Mouse (Mus musculus): ENCODE measurements around the gene Trmt11.
"Not testable (repeated sequence)": the region's sequence is repeated elsewhere in the genome, so short reads cannot be mapped to it uniquely, and the experiment has no call there.

Trmt11 gene

DNA sequence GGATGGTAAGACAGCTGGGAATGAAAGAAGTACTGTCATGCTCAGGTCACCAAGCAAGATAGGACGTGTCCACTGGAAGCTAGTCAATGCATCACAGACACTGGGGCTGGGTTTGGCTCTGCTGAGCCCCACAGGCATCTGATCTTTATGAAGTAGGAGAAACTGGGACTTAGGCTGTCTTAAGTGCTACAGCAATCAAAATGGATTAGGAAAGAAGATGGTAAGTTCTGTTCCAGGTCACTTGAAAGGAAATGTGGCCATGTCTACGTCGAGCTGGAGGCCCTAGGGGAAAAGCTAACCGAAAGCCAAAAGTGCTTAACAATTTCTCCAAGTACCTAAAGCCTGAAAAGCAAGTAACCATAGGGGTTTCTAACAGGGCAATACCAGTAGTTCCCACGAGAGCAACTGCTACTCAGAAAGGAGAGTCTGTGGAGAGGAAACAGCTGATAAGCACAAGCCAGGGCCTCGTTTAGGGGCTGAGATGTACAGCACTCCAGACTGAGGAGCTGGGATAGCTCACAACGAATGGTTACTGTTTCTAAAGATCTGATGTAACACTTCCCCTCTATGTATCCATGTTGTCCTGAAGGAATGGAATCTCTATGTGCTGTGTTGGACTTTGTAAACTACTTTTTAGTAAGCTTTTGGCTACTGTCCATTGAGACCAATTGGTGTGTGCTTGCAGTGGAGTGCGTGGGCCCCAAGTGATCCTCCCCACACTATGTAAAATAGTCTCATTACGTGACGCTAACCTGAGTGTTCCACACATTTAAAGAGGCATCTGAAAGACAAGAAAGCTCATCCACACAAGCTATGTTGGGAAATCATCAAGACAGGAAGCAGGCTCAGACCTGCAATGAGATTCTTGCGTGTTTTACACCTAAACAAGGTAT is 44.6 kb downstream of the Trmt11 start:
- no peak for DNase-seq (ENCODE audit: low spot score)

DNA sequence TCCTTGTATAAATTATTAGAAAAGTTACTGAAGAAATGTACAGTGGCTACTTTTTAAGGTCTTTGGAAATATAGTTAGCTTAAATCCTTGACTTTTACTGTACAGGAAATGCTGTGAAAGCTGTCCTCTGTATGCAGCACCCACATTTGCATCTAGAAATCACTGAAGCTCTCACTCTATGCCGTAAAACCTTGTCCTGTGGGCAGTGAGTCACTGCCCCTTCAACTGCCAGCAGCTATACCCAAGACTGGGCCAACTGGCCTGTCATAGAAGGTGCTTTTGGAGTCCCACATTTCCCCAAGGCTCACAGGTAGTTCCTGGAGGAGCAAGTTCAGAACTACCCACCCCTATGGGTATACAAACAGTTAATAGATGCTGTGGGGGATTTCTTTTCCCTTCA is 48.2 kb downstream of the Trmt11 start:
- DNase-seq (ENCODE audit: low spot score): no peak

DNA sequence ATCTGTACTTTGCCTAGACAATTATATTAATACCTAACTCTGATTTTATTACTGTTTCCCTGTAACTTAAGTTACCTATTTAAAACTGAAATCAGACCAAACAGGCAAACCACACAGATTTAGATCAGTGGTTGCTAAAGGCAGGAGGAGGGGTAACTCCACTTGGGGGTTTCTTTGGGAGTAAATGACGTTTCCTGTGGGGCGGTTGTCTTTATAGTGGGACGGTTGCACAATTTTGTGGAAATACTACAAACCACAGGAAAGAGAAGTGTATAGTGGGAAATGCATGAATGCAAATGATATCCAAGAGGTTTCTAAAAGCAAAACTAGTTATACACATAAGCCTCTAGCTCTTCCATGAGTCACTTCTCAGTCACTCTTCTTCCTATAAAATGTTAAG is 50.6 kb downstream of the Trmt11 start:
- no peak for DNase-seq (ENCODE audit: low spot score)

DNA sequence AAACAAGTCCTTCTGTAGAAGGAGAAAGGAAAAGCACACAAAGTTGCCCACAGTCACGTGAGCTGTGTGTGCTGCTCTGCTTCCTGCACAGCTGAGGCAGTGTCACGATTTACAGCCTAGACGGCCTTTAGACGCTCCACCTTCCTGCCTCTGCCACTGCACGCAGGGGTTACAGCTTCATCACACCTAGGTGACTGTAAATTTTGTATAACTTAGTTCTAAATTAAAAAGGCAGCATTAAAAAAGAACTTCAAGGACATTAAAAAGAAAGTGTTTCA is 62.1 kb downstream of the Trmt11 start:
- no peak for DNase-seq (ENCODE audit: low spot score)

DNA sequence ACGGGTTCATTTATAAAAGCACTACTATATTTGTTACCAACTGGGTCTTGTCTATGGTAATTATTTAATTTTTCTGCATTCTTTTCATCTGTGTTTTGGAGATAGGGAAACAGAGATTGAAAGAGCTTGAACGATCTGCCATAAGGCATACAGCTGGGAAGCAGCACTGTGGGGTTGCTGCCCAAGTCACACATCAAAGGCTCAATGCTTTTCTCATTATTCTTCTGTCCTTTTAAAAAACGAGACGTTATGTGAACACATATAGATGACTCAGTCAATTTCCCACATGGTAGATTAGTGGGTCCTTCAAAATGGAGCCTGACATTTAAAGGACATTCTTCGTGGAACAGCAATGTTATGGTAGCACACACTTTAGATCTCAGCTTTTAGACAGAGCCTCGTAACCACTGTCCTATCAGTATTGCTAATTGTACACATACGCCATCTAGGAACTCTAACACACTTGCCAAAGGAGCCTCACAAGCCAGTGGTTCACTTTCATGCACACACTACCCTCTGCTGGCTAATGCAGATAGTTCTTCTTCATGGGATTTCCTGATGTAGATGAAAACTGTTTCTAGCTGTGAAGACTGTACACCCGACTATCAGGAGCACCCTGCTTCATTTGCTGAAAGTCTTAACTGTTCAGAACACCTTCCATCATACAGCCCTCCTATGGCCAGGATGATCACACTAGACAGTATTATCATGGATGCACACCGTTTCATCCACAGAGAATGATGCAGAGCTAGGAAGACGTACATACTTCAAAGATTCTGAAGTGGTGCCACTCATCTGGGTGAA is 62.6 kb downstream of the Trmt11 start:
- DNase-seq (ENCODE audit: low spot score): no peak

DNA sequence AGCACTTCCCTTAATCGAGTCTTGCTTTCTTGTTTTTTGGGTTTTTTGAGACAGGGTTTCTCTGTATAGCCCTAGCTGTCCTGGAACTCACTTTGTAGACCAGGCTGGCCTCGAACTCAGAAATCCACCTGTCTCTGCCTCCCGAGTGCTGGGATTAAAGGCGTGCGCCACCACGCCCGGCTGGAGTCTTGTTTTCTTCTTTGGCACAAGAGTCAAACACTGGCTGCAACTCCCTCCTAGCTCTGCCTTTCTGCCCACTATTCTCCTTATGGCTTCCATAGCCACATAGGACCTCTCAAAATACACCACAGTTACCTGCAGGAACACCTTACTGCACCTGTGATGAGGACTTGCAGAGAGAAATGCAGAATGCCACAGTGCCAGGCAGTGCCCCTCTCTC is 64.6 kb downstream of the Trmt11 start:
- not testable (repeated sequence) for DNase-seq (ENCODE audit: low spot score)

DNA sequence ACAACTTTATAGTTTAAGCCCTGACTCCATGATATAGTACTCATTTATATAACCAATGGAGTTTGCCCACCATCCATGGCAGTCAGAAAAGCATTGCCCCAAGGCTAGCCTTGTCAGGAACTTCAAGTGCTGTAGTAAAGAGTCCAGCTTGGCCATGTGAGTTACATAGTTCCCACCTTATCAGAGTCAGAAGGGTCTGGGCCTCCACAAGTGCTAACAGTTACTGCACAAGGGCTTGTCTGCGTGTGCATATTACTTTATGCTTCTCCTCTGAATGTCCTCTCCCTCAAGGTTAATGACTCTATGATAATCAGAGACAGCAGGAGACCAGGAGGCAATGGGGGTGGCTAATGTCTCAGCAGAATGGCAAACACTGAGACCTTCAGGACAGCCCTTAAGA is 73.4 kb downstream of the Trmt11 start:
- no peak for DNase-seq (ENCODE audit: low spot score)

DNA sequence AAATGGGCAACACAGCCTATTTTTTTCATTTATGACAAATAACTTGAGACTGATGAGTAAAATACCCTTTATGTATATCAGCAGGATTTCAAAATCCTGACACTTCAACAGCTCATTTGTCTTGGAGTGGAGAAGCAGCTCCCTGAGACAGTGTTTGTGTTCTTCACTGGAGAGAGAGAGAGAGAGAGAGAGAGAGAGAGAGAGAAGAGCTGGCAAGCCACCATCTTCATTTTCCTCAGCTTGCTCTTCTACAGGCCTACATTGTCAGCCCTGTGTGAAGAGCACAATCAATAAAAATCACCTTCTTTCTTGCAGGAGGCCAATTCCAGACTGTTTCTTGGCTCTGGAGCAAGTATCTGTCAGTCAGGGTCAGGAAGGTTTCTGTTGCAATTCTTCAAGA is 78.8 kb downstream of the Trmt11 start:
- no peak for DNase-seq (ENCODE audit: low spot score)

DNA sequence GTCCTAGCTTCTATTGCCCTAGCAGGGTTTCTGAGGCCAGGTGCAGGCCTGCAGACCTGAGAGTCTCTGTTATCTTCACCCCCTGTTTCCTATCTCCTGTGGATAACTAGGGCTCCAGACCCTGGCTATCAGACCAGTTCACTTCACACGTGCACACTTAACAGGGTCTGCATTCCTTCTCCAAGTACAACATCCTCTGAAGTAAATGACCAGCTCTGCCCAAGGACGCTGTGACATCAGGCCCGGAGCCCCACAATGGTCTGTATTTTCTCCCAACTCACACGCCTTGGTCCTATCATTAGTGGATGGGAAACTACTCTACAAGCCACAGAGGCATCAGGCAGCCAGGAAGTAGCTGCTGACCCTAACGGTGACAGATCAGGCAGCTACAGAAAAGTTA is 81.4 kb downstream of the Trmt11 start:
- no peak for DNase-seq (ENCODE audit: low spot score)

DNA sequence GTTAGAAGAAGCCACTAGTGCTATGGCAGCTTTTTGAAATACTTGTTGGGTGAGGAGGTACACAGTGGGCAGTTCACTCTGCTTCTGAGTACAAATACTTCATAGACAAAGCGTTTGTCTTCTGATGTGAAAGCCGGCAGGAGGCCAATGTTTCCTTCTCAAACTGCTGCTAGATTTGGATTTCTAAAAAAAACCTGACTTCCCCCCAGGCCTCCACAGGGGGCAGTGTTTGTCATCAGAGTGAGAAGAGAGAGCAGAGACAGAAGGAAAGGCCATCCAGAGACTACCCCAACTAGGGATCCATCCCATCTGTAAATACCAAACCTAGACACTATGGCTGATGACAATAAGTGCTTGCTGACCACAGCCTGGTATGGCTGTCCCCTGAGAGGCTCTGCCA is 83.3 kb downstream of the Trmt11 start:
- DNase-seq (ENCODE audit: low spot score): no peak

DNA sequence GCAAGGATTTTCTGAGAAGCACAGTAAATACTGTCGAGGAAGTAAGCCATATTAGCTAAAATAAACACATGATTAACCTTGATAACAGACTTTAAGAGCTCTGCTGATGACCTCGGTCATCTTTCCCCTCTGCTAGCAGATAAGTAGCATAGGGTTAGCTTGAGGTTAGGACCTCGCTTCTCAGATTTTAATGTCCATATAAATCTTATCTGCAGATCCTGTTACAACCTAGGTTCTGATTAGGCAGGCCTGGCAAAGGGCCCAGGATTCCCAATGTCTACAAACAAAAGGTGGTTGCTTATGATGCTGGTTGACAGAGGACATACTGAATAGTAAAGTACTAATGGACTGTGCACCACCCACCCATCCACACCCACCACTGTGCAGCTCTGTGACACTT is 83.8 kb downstream of the Trmt11 start:
- DNase-seq (ENCODE audit: low spot score): no peak

DNA sequence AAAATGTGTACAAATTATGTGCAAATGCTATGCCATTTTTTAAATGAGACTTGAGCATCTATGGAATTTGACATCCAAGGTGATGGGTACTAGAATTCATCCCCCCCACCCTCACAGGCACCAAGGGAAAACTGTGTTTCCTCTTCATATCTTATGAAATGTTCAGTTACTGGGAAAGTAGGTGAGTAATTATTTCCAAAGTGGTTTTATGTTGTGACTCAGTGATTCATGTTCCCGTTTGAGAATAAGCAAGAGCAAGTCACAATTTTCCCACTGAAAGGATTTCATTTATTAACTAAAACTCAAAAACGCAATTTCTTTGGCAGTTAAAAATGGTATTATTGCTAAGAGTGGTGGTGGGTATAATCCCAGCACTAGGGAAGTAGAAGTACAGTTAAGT is 95.8 kb downstream of the Trmt11 start:
- no peak for DNase-seq (ENCODE audit: low spot score)

DNA sequence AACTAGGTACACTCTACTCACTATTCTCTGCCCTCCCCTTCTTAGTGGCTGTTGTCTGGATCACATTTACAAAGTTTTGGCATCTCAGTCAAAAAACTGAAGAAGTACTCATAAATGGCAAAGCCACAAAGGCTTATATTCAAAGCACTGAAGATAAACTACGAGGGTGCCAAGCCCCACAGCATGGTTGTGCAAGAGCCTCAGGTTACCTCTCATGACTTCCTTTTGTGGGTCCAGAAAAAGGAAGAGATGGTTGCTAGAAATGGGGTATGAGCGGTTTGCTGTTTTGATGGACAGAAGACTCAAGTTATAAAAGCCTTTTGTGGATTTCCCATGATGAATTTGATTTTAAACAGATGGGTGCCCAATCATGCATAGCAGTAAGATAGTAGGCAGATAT is 97.4 kb downstream of the Trmt11 start:
- no peak for DNase-seq (ENCODE audit: low spot score)

DNA sequence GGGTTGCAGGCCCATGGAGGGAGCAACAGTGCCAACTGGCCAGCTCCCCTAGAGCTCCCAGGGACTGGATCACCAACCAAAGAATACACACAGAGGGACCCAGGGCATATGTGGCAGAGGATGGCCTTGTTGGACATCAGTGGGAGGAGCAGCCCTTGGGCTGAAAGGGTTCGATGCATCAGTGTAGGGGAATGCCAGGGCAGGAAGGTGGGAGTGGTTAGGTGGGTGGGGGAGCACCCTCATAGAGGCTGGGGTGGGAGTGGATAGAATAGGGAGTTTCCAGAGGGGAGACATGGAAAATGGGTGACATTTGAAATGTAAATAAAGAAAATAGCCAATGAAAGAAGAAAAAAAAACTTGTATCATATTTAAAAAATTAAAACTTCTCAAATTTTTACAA is 97.8 kb downstream of the Trmt11 start:
- no peak for DNase-seq (ENCODE audit: low spot score)

DNA sequence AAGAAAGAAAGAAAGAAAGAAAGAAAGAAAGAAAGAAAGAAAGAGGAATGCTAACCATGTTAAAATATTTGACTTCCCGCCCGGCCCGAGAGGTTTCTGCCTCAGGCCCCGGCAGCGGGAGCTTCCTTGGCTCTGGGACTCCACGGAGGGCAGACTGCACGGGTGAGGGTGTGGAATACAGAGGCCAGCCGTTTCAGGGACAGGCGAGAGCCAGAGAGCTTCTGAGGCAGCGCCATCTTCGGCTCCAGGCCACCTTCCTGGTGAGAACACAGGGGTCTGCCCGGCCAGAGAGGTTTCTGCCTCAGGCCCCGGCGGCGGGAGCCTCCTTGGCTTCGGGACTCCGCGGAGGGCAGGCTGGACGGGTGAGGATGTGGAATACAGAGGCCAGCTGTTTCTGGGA is 102.3 kb downstream of the Trmt11 start:
- not testable (repeated sequence) for DNase-seq (ENCODE audit: low spot score)

Measured in testis, postnatal 14 days (tissue).